Mouse (Mus musculus) neural tube, embryonic 13.5 days (tissue): ENCODE results near the gene Plxna2. TPM values are rescaled to one million over a fixed set of nuclear protein-coding genes. Genes with fewer than 3 reads are reported as not detected.

Experiments
- ATAC-seq: fragments of 200-750 bp; cut with Nextera tagmentation; 2 replicates; pipeline ENCODE4 v1.8.0; 2017; ENCODE audit warnings: low read depth, mild to moderate bottlenecking, moderate TSS enrichment, moderate library complexity
- H3K27ac ChIP-seq: fragments of 300-500 bp; sonication (generic); replicated peaks from 2 replicates; pipeline ENCODE4 v1.5.1; 2015; ENCODE audit warnings: moderate library complexity, mild to moderate bottlenecking, inconsistent platforms
- H3K27me3 ChIP-seq: fragments of 300-500 bp; sonication (generic); 2 replicates; pipeline ENCODE4 v1.6.1; 2015; ENCODE audit warnings: mild to moderate bottlenecking, inconsistent platforms
- H3K36me3 ChIP-seq: fragments of 300-500 bp; sonication (generic); 2 replicates; pipeline ENCODE4 v1.6.1; 2015; ENCODE audit warnings: mild to moderate bottlenecking, inconsistent platforms
- H3K4me1 ChIP-seq: fragments of 300-500 bp; sonication (generic); replicated peaks from 2 replicates; pipeline ENCODE4 v1.6.1; 2015; ENCODE audit warnings: inconsistent platforms
- H3K4me2 ChIP-seq: fragments of 300-500 bp; sonication (generic); 2 replicates; pipeline ENCODE4 v1.6.1; 2015; ENCODE audit warnings: inconsistent platforms, mild to moderate bottlenecking, moderate library complexity
- H3K4me3 ChIP-seq: fragments of 300-500 bp; sonication (generic); 2 replicates; pipeline ENCODE4 v1.5.1; 2015; ENCODE audit warnings: mild to moderate bottlenecking, inconsistent platforms
- H3K9ac ChIP-seq: fragments of 300-500 bp; sonication (generic); 2 replicates; pipeline ENCODE4 v1.6.1; 2015; ENCODE audit warnings: moderate library complexity, mild to moderate bottlenecking, inconsistent platforms
- H3K9me3 ChIP-seq: fragments of 300-500 bp; sonication (generic); 2 replicates; pipeline ENCODE4 v1.6.1; 2016; ENCODE audit warnings: inconsistent platforms
- WGBS: fragments of 180-500 bp; shearing (Covaris S2); methylation state at CpG from one replicate; pipeline ENCODE4 v1.1.7; 2015; 5-methylcytosine and 5-hydroxymethylcytosine counted together
- polyA plus RNA-seq: library from polyadenylated mRNA; unstranded; fragments of >200 nt; fragmentation: Nextera tagmentation; extraction: Ambion mirVana; gene quantifications from 2 replicates; pipeline ENCODE4 v1.2.1, GENCODE M21; 2015

Gene Plxna2
- polyA plus RNA-seq, 1 experiment from 2014 or later = 42.6 TPM

- Histone ChIP-seq H3K4me1 (peaks cover 84% of the 10 kb centered on the region), H3K4me2 (no peak overlapping the region), H3K27me3 (no peaks in the 10 kb centered on the region), H3K9ac (no peak overlapping the region), H3K36me3 (peaks cover 41% of the 10 kb centered on the region), H3K27ac (no peak overlapping the region), H3K9me3 (no peaks in the 10 kb centered on the region), H3K4me3 (no peak overlapping the region)
- WGBS = 93% methylated on average over 6 of the region's 6 CpGs
- no peak for ATAC-seq
Measured at GRCm38 (mm10) chr1:194643930-194644329, 25.9 kb downstream of the Plxna2 start.

DNA sequence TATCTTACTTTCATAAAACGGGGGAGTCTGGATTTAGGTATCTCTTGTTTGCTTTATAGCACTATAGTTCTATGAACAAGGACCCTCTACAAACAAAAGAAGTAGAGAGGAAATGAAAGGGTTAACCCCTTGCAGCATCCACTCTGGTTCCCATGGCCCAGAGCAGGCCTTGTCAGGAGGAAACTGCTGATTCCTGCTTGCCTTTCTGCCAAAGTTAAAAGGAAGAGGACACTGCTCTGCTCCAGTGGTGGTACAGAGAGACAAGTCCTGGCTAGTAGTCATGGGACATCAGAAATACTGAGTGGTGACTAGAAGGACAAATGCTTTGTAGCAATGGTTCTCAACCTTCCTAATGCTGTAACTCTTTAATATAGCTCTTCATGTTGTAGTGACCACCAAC, 27.9 kb downstream of the Plxna2 start:
- ATAC-seq = no peak
- Histone ChIP-seq H3K36me3 (peaks cover 61% of the 10 kb centered on the region), H3K9ac (no peak overlapping the region), H3K4me3 (no peak overlapping the region), H3K27me3 (no peaks in the 10 kb centered on the region), H3K4me1 (peaks cover 65% of the 10 kb centered on the region), H3K9me3 (no peaks in the 10 kb centered on the region), H3K4me2 (peak overlapping the region; percentile 34), H3K27ac (no peak overlapping the region)
- 95% methylated on average over 1 of the region's 1 CpGs for WGBS

GRCm38 (mm10) chr1:194650076-194650475, 32.1 kb downstream of the Plxna2 start:
- WGBS = 61% methylated on average over 1 of the region's 1 CpGs
- no peak overlapping the region for H3K4me3 ChIP-seq
- H3K27ac ChIP-seq = no peak overlapping the region
- H3K9me3 ChIP-seq = no peaks in the 10 kb centered on the region
- no peak overlapping the region for H3K4me2 ChIP-seq
- peaks cover 68% of the 10 kb centered on the region for H3K36me3 ChIP-seq
- H3K9ac ChIP-seq = no peak overlapping the region
- ATAC-seq = no peak
- H3K4me1 ChIP-seq = peaks cover 27% of the 10 kb centered on the region
- H3K27me3 ChIP-seq = no peaks in the 10 kb centered on the region

DNA sequence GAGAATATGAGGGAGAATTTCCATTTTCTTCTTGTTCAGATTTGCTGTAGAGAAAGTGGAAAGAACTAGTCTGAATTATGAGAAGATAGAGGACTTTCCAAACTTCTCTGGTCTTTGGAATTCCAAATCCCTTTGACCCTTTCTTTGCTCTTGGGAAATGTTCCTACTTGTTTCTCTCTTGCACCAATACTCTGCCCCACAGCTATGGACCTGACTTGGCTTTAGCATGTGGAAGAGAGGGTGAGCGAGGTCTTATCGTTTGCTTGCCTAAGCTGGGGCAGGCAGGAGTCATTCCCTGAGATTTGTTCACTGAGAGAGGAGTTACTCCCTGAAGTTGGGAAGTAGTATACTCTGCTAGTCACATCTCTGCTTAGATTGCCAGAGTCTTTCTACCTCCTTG, 32.5 kb downstream of the Plxna2 start:
- no peaks in the 10 kb centered on the region for H3K9me3 ChIP-seq
- no peak overlapping the region for H3K4me3 ChIP-seq
- WGBS = 96% methylated on average over 2 of the region's 2 CpGs
- H3K4me1 ChIP-seq = peaks cover 23% of the 10 kb centered on the region
- H3K4me2 ChIP-seq = no peak overlapping the region
- no peak overlapping the region for H3K27ac ChIP-seq
- no peak for ATAC-seq
- no peak overlapping the region for H3K9ac ChIP-seq
- H3K27me3 ChIP-seq = no peaks in the 10 kb centered on the region
- peaks cover 64% of the 10 kb centered on the region for H3K36me3 ChIP-seq

GRCm38 (mm10) chr1:194651987-194652386, 34.0 kb downstream of the Plxna2 start:
- no peaks in the 10 kb centered on the region for H3K27me3 ChIP-seq
- H3K4me1 ChIP-seq = peaks cover 14% of the 10 kb centered on the region; the same call in 1 of the 2 replicates
- ATAC-seq = no peak
- 94% methylated on average over 3 of the region's 3 CpGs for WGBS
- H3K36me3 ChIP-seq = peaks cover 65% of the 10 kb centered on the region
- no peak overlapping the region for H3K4me3 ChIP-seq
- H3K9me3 ChIP-seq = no peaks in the 10 kb centered on the region
- H3K27ac ChIP-seq = no peak overlapping the region
- no peak overlapping the region for H3K4me2 ChIP-seq
- H3K9ac ChIP-seq = no peak overlapping the region

DNA sequence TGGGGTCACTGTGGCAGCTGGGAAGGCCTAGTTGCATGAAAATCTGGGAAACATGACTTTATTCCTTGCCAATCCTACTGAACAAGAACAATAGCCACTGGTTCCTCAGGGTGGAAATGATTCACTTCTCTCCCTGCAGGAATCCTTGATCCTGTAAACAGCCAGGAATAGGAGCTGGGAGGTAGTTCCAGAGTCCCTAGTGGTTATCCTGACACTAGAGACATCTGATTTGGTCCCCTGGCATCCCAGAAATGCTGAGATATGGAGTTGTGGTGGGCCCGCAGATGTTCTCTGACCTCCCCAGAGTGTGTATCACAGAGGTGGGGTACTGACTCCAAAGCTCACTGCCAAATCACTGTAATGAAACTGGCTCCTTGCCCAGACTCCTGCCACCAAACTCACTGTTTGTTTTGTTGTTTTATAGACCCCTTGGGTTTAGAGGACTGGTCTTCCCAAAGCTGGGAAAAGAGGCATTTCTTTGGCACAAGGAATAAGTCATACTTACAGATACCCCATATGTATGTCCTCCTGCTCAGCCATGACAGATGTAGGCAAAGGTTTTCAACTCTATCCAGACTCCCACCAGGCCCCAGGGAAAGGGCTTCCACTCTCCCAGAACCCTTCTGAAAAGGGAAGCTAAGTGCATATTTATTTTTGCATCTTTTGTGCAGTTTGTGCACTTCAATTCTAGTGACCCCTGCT, 40.6 kb downstream of the Plxna2 start:
- Histone ChIP-seq H3K27me3 (no peaks in the 10 kb centered on the region), H3K4me3 (no peak overlapping the region), H3K9me3 (no peaks in the 10 kb centered on the region), H3K27ac (peak overlapping the region; percentile 76), H3K36me3 (peaks cover 34% of the 10 kb centered on the region), H3K4me2 (no peak overlapping the region), H3K4me1 (peaks cover 63% of the 10 kb centered on the region), H3K9ac (no peak overlapping the region)
- 46% methylated on average over 1 of the region's 1 CpGs for WGBS
- ATAC-seq = peak; percentile 74

DNA sequence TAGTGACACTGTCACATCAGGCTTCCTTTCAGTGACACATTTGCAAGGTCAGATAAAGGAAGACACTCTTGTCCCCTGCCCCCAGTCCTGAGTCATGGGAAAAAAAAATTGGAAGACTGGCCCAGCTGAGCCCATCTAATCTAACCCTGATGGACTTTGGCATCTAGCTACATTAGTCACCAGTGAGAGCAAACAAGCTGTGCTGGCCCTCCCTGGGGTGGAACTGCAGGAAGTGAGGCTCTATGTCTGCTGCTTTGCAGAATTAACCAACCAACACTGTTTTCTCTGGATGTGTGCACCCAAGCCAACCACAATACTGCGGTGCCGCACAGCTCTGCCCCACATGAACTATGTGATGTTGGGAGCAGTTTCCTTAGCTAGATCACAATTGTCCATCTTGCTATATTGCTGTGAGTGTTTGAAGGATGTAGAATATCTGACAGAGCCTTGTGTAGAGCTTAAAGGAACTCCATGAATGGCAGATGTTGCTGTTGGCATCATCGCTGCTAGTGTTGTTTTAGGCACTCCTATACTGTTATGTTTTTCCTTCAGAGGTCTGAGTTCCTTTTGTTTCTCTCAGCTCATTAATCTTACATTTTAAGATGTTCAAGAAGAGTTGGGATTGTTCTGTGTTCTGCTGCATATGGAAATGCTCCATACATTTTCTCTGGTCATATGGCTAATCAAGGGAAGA, 42.6 kb downstream of the Plxna2 start:
- WGBS = 79% methylated on average over 3 of the region's 3 CpGs

GRCm38 (mm10) chr1:194663021-194663420, 45.0 kb downstream of the Plxna2 start:
- Histone ChIP-seq H3K4me3 (no peak overlapping the region), H3K9ac (no peak overlapping the region), H3K4me2 (no peak overlapping the region), H3K27ac (peak overlapping the region; percentile 64), H3K36me3 (peaks cover 27% of the 10 kb centered on the region), H3K27me3 (no peaks in the 10 kb centered on the region), H3K4me1 (peaks cover 87% of the 10 kb centered on the region), H3K9me3 (no peaks in the 10 kb centered on the region)
- ATAC-seq = no peak

More for the DNA sequence above, 42.6 kb downstream of the Plxna2 start:
- no peak overlapping the region for H3K27ac ChIP-seq
- no peaks in the 10 kb centered on the region for H3K27me3 ChIP-seq
- H3K4me2 ChIP-seq = no peak overlapping the region
- H3K9me3 ChIP-seq = no peaks in the 10 kb centered on the region
- peaks cover 82% of the 10 kb centered on the region for H3K4me1 ChIP-seq
- no peak overlapping the region for H3K9ac ChIP-seq
- no peak for ATAC-seq
- H3K36me3 ChIP-seq = peaks cover 34% of the 10 kb centered on the region
- no peak overlapping the region for H3K4me3 ChIP-seq

DNA sequence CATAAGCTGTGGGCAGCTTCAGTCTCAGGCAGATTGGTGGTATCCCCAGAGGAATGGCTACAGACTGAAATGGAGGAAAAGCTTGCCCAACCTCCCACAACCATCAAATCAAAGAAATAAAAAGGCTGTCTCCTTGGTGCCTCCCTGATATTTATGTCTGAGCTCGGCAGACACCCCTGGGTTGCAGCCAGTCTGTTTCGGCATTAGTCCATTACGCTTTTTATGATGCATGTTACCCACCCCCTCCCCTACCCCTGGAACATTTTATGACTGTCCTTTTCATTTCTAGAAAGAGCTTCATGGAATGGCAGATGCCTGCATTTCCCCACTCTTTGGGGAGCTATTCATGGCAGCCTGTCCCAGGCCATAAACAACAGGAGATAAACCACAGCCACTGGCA, 47.7 kb downstream of the Plxna2 start:
- Histone ChIP-seq H3K27ac (peak overlapping the region; percentile 57), H3K36me3 (peaks cover 13% of the 10 kb centered on the region), H3K4me1 (peaks cover 62% of the 10 kb centered on the region), H3K27me3 (no peaks in the 10 kb centered on the region), H3K9me3 (no peaks in the 10 kb centered on the region), H3K4me2 (no peak overlapping the region), H3K4me3 (no peak overlapping the region), H3K9ac (no peak overlapping the region)
- ATAC-seq = peak; percentile 69
- 9% methylated on average over 3 of the region's 3 CpGs for WGBS

DNA sequence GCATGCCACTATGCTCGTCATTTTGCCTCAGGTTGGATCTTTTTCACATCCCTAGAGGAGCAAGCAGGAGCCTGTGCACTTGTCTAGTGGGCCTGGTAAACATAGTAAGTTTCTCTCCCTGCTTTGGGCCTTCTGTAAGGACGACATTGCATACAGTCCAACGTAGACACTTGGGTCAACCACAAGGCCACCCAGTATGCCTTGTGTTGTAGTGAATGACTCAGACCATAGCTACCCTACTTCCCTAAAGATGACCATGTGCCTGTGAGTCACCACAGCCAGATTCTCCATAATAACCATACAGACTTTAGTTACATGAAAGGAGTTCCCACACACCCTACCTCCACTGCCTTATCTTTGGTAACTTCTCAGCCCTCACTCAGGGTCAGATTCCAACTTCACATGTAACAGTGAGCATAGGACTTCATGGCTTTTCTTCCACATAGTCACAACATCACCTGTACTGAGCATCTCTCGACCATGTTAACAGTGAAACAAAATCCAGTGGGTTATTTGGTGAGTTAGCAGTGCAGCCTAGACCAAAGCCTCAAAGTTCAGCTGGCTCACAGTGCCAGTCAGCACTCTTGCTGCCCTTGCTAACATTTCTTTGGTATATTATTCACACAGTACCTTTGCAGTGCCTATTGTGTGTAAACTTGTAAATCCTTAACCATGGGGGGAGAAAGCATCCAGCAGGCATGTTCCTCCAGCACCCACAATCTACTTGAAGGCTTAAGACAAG, 53.9 kb downstream of the Plxna2 start:
- peaks cover 21% of the 10 kb centered on the region for H3K4me1 ChIP-seq
- no peaks in the 10 kb centered on the region for H3K27me3 ChIP-seq
- no peak overlapping the region for H3K4me2 ChIP-seq
- no peak overlapping the region for H3K27ac ChIP-seq
- WGBS = 84% methylated on average over 4 of the region's 4 CpGs
- no peak for ATAC-seq
- H3K9ac ChIP-seq = no peak overlapping the region
- H3K4me3 ChIP-seq = no peak overlapping the region
- peaks cover 23% of the 10 kb centered on the region for H3K36me3 ChIP-seq
- no peaks in the 10 kb centered on the region for H3K9me3 ChIP-seq

DNA sequence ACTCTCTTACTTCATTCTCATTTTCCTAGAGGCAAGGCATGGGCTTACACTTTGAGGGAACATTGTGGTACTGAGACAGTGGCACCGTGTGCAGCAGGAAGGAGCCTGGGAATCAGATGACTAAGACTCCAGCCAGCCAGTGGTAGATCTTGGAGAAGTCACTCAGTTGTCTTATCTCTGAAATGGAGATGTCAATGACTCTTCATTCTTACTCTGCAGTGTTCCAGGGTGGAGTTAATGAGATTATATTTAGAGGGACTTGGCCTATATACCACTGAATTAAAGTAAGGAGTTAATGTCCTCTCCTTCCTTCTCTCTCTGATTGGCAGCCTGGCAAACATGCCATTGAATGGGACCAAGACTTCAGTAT, 54.5 kb downstream of the Plxna2 start:
- Histone ChIP-seq H3K4me2 (no peak overlapping the region), H3K9ac (no peak overlapping the region), H3K27ac (no peak overlapping the region), H3K36me3 (peaks cover 20% of the 10 kb centered on the region), H3K4me3 (no peak overlapping the region), H3K4me1 (peaks cover 23% of the 10 kb centered on the region), H3K27me3 (no peaks in the 10 kb centered on the region), H3K9me3 (no peaks in the 10 kb centered on the region)
- ATAC-seq = no peak
- WGBS = 95% methylated on average over 1 of the region's 1 CpGs

- Histone ChIP-seq H3K36me3 (peaks cover 14% of the 10 kb centered on the region), H3K9ac (no peak overlapping the region), H3K4me2 (no peak overlapping the region), H3K27me3 (no peaks in the 10 kb centered on the region), H3K27ac (no peak overlapping the region), H3K4me1 (peaks cover 30% of the 10 kb centered on the region), H3K4me3 (no peak overlapping the region), H3K9me3 (no peaks in the 10 kb centered on the region)
- ATAC-seq = no peak
Measured at GRCm38 (mm10) chr1:194673229-194673628, 55.2 kb downstream of the Plxna2 start.
